Mouse (Mus musculus): ENCODE measurements around the gene Gipr. TPM values are rescaled to one million over a fixed set of nuclear protein-coding genes. Genes with fewer than 3 reads are reported as not detected.
A peak's percentile ranks its signal among the peaks of the same experiment; 100 is the strongest.

Gipr gene
- polyA plus RNA-seq (2014; fragmentation: Nextera tagmentation; extraction: Ambion mirVana): 0.26 and 0.85 TPM in 2 replicates

DNA sequence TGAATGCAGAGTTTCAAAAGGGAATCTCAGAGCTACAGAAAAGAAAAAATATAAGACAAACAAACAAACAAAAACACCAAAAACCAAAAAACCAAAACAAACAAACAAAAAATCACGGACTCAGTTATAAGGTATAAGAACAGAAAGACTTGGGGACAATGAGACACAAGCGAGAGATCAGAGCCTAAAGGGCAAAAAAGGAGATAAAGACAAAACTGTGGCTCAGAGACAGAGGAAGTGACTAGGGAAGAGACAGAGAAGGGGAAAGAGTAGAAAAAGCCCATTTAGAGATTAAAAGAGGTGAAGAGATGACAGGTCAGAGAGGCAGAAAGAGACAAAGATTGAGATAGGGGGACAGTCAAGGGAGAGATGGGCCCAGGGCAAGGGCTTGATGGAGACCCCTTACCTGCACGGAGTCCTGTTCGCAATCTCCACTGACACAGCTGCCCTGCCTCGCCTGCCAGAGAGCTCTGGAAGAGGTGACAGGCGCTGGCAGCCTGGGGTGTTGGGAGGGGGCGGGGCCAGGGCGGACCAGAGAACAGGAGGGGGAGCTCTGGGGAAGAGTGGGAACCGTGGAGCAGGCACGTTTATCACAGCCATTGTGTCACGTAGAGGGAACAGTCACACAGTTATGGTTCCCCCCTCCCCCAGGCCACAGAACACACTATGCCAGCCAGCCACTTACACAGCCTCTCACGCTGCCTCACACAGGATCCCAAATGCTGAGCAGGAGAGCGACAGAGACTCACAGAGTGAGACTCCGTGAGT lies at the start of gene Gipr:
TSS of gene Gipr (minus strand) at position 472 of the 768 bp plus-strand sequence.
- WGBS: 5% methylated on average over 14 of the region's 14 CpGs
- Histone ChIP-seq H3K4me2 (peak within 1 kb of the TSS; percentile 44), H3K4me1 (ENCODE audit: insufficient read depth) (peaks cover 5% of the 10 kb centered on the region; the same call in 1 of the 2 replicates), H3K4me3 (ENCODE audit: low read depth, low read length) (0 out of 2 replicates have a peak within 1 kb of the TSS, but pooled peaks have one; percentile 13), H3K9ac (no peak within 1 kb of the TSS), H3K27me3 (ENCODE audit: insufficient read depth, low read length) (peaks cover 7% of the 10 kb centered on the region; the same call in 1 of the 2 replicates), H3K36me3 (ENCODE audit: insufficient read depth) (no peaks in the 10 kb centered on the region), H3K9me3 (ENCODE audit: low read depth, low read length) (peaks cover 3% of the 10 kb centered on the region; the same call in 1 of the 2 replicates), H3K27ac (ENCODE audit: low read depth) (no peak within 1 kb of the TSS)
- no peak for ATAC-seq (ENCODE audit: insufficient read depth)
- no peak for TF ChIP-seq CTCF (IDR thresholded peaks at IDR 0.05; ENCODE audit: low read depth)
- DNase-seq: no peak

DNA sequence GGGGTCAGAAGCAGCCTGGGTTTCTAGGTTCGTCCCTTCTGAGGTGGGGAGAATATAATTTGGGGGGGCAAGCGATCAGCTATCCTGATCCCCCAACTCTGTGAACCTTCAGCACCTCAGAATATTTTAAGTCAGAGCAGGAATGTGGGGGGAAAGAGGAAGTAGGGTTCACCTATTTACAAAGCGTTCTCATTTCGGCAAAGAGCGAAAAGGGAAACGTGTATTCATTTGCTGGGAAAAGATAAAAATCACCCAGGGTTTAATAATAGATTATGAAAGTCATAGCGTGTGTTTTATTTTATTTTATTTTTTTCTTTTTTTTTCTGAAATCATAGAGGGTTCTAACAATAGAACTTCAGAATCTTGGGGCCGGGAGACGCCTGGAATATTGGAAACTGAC lies 49.0 kb upstream of the Gipr start:
- no peak for ATAC-seq (ENCODE audit: insufficient read depth)
- no peak for DNase-seq
- Histone ChIP-seq H3K9ac (no peak overlapping the region), H3K9me3 (ENCODE audit: low read depth, low read length) (peaks cover 2% of the 10 kb centered on the region; the same call in 1 of the 2 replicates), H3K27ac (ENCODE audit: low read depth) (no peak overlapping the region), H3K27me3 (ENCODE audit: insufficient read depth, low read length) (peaks cover 4% of the 10 kb centered on the region; the same call in 1 of the 2 replicates), H3K4me3 (ENCODE audit: low read depth, low read length) (no peak overlapping the region), H3K4me1 (ENCODE audit: insufficient read depth) (no peaks in the 10 kb centered on the region), H3K4me2 (no peak overlapping the region), H3K36me3 (ENCODE audit: insufficient read depth) (no peaks in the 10 kb centered on the region)
- WGBS: 53% methylated on average over 9 of the region's 9 CpGs
- TF ChIP-seq CTCF (IDR thresholded peaks at IDR 0.05; ENCODE audit: low read depth): no peak

DNA sequence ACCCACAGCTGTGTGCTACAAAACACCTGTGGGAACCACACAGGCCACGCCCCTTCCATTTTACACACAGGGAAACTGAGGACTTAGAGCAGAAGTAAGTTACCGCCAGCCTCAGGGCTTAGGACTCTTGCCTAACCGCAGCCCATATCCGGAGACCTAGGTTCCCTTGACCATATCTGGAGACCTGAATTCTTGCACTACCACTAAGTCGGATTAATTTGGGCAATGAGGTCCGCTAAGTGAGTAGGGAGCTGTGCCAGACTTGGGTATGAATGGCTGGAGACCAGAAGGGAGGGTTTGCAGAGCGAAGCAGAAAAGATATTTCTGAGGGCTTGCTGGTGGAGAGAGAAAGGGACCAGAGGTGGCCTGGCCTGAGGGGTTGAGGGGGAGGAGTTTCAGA lies 48.4 kb upstream of the Gipr start:
- Histone ChIP-seq H3K27ac (ENCODE audit: low read depth) (no peak overlapping the region), H3K27me3 (ENCODE audit: insufficient read depth, low read length) (peaks cover 4% of the 10 kb centered on the region; the same call in 1 of the 2 replicates), H3K9me3 (ENCODE audit: low read depth, low read length) (peaks cover 3% of the 10 kb centered on the region; the same call in 1 of the 2 replicates), H3K9ac (no peak overlapping the region), H3K36me3 (ENCODE audit: insufficient read depth) (no peaks in the 10 kb centered on the region), H3K4me2 (no peak overlapping the region), H3K4me1 (ENCODE audit: insufficient read depth) (no peaks in the 10 kb centered on the region), H3K4me3 (ENCODE audit: low read depth, low read length) (no peak overlapping the region)
- TF ChIP-seq CTCF (IDR thresholded peaks at IDR 0.05; ENCODE audit: low read depth): no peak
- 67% methylated on average over 7 of the region's 7 CpGs for WGBS
- ATAC-seq (ENCODE audit: insufficient read depth) (no peak), DNase-seq (no peak)

DNA sequence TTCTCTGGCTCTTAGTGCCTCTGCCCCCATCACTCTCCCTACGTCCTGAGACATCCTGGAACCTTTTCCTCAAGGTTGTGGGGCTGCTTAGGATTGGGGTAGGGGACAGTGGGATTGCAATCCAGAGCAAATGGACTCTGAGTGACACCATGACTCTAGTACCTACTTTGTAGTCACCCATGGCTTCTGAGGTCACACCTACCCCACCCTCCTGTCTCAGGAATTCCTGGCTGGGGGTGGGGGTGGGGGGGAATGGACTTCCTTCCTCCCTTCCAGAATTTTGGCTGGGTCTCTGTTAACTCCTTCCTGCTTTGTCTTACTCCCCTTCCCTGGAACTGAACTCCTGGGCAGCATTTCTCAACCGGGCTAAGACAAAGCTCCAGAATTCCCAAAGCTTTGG lies 47.5 kb upstream of the Gipr start:
- no peak overlapping the region for H3K27ac ChIP-seq (ENCODE audit: low read depth)
- ATAC-seq (ENCODE audit: insufficient read depth) (no peak), DNase-seq (no peak)
- no peaks in the 10 kb centered on the region for H3K36me3 ChIP-seq (ENCODE audit: insufficient read depth)
- no peaks in the 10 kb centered on the region for H3K4me1 ChIP-seq (ENCODE audit: insufficient read depth)
- H3K4me2 ChIP-seq: no peak overlapping the region; the same call in 1 of the 2 replicates
- peaks cover 3% of the 10 kb centered on the region; the same call in 1 of the 2 replicates for H3K9me3 ChIP-seq (ENCODE audit: low read depth, low read length)
- no peak overlapping the region for H3K4me3 ChIP-seq (ENCODE audit: low read depth, low read length)
- peaks cover 4% of the 10 kb centered on the region; the same call in 1 of the 2 replicates for H3K27me3 ChIP-seq (ENCODE audit: insufficient read depth, low read length)
- H3K9ac ChIP-seq: no peak overlapping the region
- 57% methylated on average over 2 of the region's 2 CpGs for WGBS
- no peak for TF ChIP-seq CTCF (IDR thresholded peaks at IDR 0.05; ENCODE audit: low read depth)

DNA sequence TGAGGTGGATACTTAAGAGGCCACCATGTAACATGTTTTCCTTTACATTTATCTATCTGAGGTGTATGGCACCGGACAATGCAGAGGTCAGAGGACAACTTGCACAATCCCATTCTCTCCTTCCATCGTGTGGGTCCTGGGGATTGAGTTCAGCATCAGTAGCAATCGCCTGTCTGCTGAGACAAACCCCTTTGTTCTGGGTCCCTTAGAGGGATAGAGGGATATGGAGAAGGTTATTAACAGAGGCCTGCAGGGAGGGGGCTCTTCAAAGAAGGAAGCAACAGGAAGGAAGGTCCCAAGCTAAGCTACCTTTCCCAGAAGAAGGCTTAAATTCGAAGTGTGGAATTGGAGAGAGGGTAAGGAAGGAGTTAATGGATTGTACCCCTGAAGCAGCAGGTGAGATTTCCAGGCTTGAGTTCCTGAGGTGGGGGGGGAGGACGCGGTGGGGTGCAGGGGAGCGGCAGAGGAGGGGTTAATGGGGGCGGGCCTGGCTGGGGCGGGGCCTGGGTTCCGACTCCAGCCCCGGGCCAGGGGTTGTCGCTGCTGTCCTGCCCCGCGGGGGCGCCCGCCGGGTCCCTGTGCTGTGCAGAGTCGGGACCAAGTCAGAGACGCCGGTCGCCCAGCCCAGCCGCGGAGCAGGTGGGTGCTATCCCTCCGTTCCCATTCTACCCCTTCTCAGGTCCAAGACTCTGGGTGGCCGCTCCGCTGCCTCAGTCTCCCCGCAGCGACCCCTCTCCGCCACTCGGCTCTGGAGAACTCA lies 46.2 kb upstream of the Gipr start, which contains the start of gene Gpr4:
TSS of gene Gpr4 (plus strand) at position 543 of the 760 bp plus-strand sequence.
- H3K9ac ChIP-seq: peak within 1 kb of the TSS; percentile 52
- 2% methylated on average over 30 of the region's 30 CpGs for WGBS
- peaks cover 4% of the 10 kb centered on the region; the same call in 1 of the 2 replicates for H3K27me3 ChIP-seq (ENCODE audit: insufficient read depth, low read length)
- DNase-seq: peak; percentile 65
- H3K4me3 ChIP-seq (ENCODE audit: low read depth, low read length): peak within 1 kb of the TSS; percentile 43
- H3K4me1 ChIP-seq (ENCODE audit: insufficient read depth): no peaks in the 10 kb centered on the region
- no peaks in the 10 kb centered on the region for H3K36me3 ChIP-seq (ENCODE audit: insufficient read depth)
- no peak within 1 kb of the TSS for H3K27ac ChIP-seq (ENCODE audit: low read depth)
- no peak; the same call in 1 of the 2 replicates for TF ChIP-seq CTCF (IDR thresholded peaks at IDR 0.05; ENCODE audit: low read depth)
- peaks cover 3% of the 10 kb centered on the region; the same call in 1 of the 2 replicates for H3K9me3 ChIP-seq (ENCODE audit: low read depth, low read length)
- peak within 1 kb of the TSS; percentile 73 for H3K4me2 ChIP-seq
- peak; percentile 83; the same call in 1 of the 2 replicates for ATAC-seq (ENCODE audit: insufficient read depth)

DNA sequence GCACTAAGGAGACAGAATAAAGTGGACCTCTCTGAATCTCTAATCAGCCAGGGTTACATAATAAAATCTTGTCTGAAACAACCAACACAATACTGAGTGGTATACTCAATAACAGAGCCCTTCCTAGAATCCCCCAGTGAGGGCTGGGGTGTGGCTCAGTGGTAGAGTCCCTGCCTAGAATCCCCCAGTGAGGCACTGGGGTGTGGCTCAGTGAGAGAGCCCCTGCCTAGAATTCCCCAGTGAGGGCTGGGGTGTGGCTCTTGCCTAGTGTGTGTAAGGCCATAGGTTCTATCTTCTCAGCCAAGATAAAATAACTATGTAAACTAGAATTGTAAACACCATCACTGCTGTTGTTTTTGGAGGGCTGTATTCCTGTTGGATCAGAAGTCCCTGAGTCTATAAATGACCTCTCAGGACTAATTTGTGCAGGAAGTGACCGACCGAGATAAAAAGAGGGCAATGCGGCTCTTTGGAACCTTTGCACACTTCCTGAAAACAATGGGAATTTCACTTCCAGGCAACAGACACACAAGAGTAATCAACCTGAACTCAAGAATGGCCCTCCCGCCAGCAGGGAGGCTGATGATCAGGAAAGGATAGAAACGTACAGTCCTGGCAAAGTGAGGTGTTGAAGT lies 45.2 kb upstream of the Gipr start:
- Histone ChIP-seq H3K9me3 (ENCODE audit: low read depth, low read length) (peaks cover 3% of the 10 kb centered on the region; the same call in 1 of the 2 replicates), H3K9ac (no peak overlapping the region), H3K4me2 (no peak overlapping the region), H3K27ac (ENCODE audit: low read depth) (no peak overlapping the region), H3K4me1 (ENCODE audit: insufficient read depth) (no peaks in the 10 kb centered on the region), H3K36me3 (ENCODE audit: insufficient read depth) (no peaks in the 10 kb centered on the region), H3K27me3 (ENCODE audit: insufficient read depth, low read length) (peaks cover 4% of the 10 kb centered on the region; the same call in 1 of the 2 replicates), H3K4me3 (ENCODE audit: low read depth, low read length) (no peak overlapping the region)
- no peak for ATAC-seq (ENCODE audit: insufficient read depth)
- no peak for DNase-seq
- 51% methylated on average over 5 of the region's 5 CpGs for whole genome bisulfite sequencing
- TF ChIP-seq CTCF (IDR thresholded peaks at IDR 0.05; ENCODE audit: low read depth): no peak
